Mouse (Mus musculus) cerebellum, adult 2 months (tissue): ENCODE measurements around the gene Esyt1.

Experiments
- CTCF ChIP-seq: fragments of 200-500 bp; IDR thresholded peaks from 2 replicates; pipeline ENCODE4 v1.5.1; 2011; ENCODE audit warnings: low read depth, mild to moderate bottlenecking, control low read depth, low read length, moderate library complexity, borderline replicate concordance; ENCODE audit not compliant: insufficient read depth
- POLR2A ChIP-seq: fragments of 200-500 bp; IDR thresholded peaks from 2 replicates; pipeline ENCODE4 v1.6.1; 2011; ENCODE audit warnings: low read length, control low read depth, borderline replicate concordance; ENCODE audit not compliant: insufficient read depth

- TF ChIP-seq POLR2A: no peak
- TF ChIP-seq CTCF: no peak
Observed at GRCm38 (mm10) chr10:128515044-128515443, 10.6 kb downstream of the Esyt1 start.
